Mouse (Mus musculus): ENCODE data around the gene Lrch4. TPM values are rescaled to one million over a fixed set of nuclear protein-coding genes. Genes with fewer than 3 reads are reported as not detected.

The Lrch4 gene
- polyA plus RNA-seq, 1 experiment from 2014 or later, result 19.3 TPM

GRCm38 (mm10) chr5:137686127-137686790, 57.3 kb downstream of the Lrch4 start:
- H3K27me3 ChIP-seq (replicated peaks; ENCODE audit: control insufficient read depth, insufficient read depth, low read length), result no peaks in the 10 kb centered on the region
- no peak overlapping the region for H3K4me3 ChIP-seq (replicated peaks; ENCODE audit: low read length)
- H3K9ac ChIP-seq (replicated peaks; ENCODE audit: low read depth, low read length), result no peak overlapping the region
- H3K4me2 ChIP-seq (ENCODE audit: low read length), result no peak overlapping the region
- H3K36me3 ChIP-seq (ENCODE audit: control insufficient read depth, insufficient read depth), result no peaks in the 10 kb centered on the region
- H3K9me3 ChIP-seq (ENCODE audit: control insufficient read depth, low read length), result no peaks in the 10 kb centered on the region
- peaks cover 22% of the 10 kb centered on the region for H3K4me1 ChIP-seq (replicated peaks; ENCODE audit: control insufficient read depth, insufficient read depth, low read length)
- 81% methylated on average over 6 of the region's 6 CpGs for WGBS
- ATAC-seq, result no peak
- no peak overlapping the region for H3K27ac ChIP-seq (ENCODE audit: low read length)

- Histone ChIP-seq H3K27me3 (replicated peaks; ENCODE audit: control insufficient read depth, insufficient read depth, low read length) (no peaks in the 10 kb centered on the region), H3K4me1 (replicated peaks; ENCODE audit: control insufficient read depth, insufficient read depth, low read length) (0 out of 2 replicates have a peak, but pooled peaks cover 2% of the 10 kb centered on the region), H3K9me3 (ENCODE audit: control insufficient read depth, low read length) (no peaks in the 10 kb centered on the region), H3K36me3 (ENCODE audit: control insufficient read depth, insufficient read depth) (no peaks in the 10 kb centered on the region), H3K9ac (replicated peaks; ENCODE audit: low read depth, low read length) (no peak overlapping the region), H3K4me2 (ENCODE audit: low read length) (no peak overlapping the region), H3K27ac (ENCODE audit: low read length) (no peak overlapping the region), H3K4me3 (replicated peaks; ENCODE audit: low read length) (no peak overlapping the region)
- 89% methylated on average over 3 of the region's 3 CpGs for WGBS
- no peak for ATAC-seq
Observed at GRCm38 (mm10) chr5:137689974-137690373, 61.1 kb downstream of the Lrch4 start.

- Histone ChIP-seq H3K4me1 (replicated peaks; ENCODE audit: control insufficient read depth, insufficient read depth, low read length) (no peaks in the 10 kb centered on the region), H3K9ac (replicated peaks; ENCODE audit: low read depth, low read length) (no peak overlapping the region), H3K27me3 (replicated peaks; ENCODE audit: control insufficient read depth, insufficient read depth, low read length) (no peaks in the 10 kb centered on the region), H3K36me3 (ENCODE audit: control insufficient read depth, insufficient read depth) (no peaks in the 10 kb centered on the region), H3K9me3 (ENCODE audit: control insufficient read depth, low read length) (no peaks in the 10 kb centered on the region), H3K27ac (ENCODE audit: low read length) (no peak overlapping the region), H3K4me3 (replicated peaks; ENCODE audit: low read length) (no peak overlapping the region), H3K4me2 (ENCODE audit: low read length) (no peak overlapping the region)
- ATAC-seq, result no peak
- 74% methylated on average over 9 of the region's 9 CpGs for WGBS
Observed at GRCm38 (mm10) chr5:137690531-137690930, 61.6 kb downstream of the Lrch4 start.

Other genes starting within 250 kb of the Lrch4 start
- 0.05 and 0.15 TPM in 2 replicates for gene Zan, start 152.1 kb upstream of the Lrch4 start, polyA plus RNA-seq (2015; fragmentation: Nextera tagmentation; extraction: Ambion mirVana)
- gene Pop7, start 126.6 kb upstream of the Lrch4 start, polyA plus RNA-seq (2015; fragmentation: Nextera tagmentation; extraction: Ambion mirVana), result 66.8 and 74.7 TPM in 2 replicates
- 16.5 and 20.2 TPM in 2 replicates for gene Gigyf1, start 110.6 kb upstream of the Lrch4 start, polyA plus RNA-seq (2015; fragmentation: Nextera tagmentation; extraction: Ambion mirVana)
- gene Epo, start 95.9 kb upstream of the Lrch4 start, polyA plus RNA-seq (2015; fragmentation: Nextera tagmentation; extraction: Ambion mirVana), result not detected in 2 replicates
- gene Gnb2, start 95.6 kb upstream of the Lrch4 start, polyA plus RNA-seq (2015; fragmentation: Nextera tagmentation; extraction: Ambion mirVana), result 498 and 517 TPM in 2 replicates
- 254 and 298 TPM in 2 replicates for gene Actl6b, start 75.6 kb upstream of the Lrch4 start, polyA plus RNA-seq (2015; fragmentation: Nextera tagmentation; extraction: Ambion mirVana)
- 2.3 and 3.1 TPM in 2 replicates for gene Tfr2, start 59.3 kb upstream of the Lrch4 start, polyA plus RNA-seq (2015; fragmentation: Nextera tagmentation; extraction: Ambion mirVana)
- gene Mospd3, start 28.1 kb upstream of the Lrch4 start, polyA plus RNA-seq (2015; fragmentation: Nextera tagmentation; extraction: Ambion mirVana), result 43.5 and 43.7 TPM in 2 replicates
- 10.6 and 18.3 TPM in 2 replicates for gene Pcolce, start 15.3 kb upstream of the Lrch4 start, polyA plus RNA-seq (2015; fragmentation: Nextera tagmentation; extraction: Ambion mirVana)
- 0.23 and 0.25 TPM in 2 replicates for gene Fbxo24, start 119 bp upstream of the Lrch4 start, polyA plus RNA-seq (2015; fragmentation: Nextera tagmentation; extraction: Ambion mirVana)
- 5.1 and 8.7 TPM in 2 replicates for gene Gm20605, start 54 bp downstream of the Lrch4 start, polyA plus RNA-seq (2015; fragmentation: Nextera tagmentation; extraction: Ambion mirVana)
- 5.2 and 10.4 TPM in 2 replicates for gene Sap25, start 12.2 kb downstream of the Lrch4 start, polyA plus RNA-seq (2015; fragmentation: Nextera tagmentation; extraction: Ambion mirVana)
- 0.09 TPM in 1 of 2 replicates, not detected in the other for gene Irs3, start 16.6 kb downstream of the Lrch4 start, polyA plus RNA-seq (2015; fragmentation: Nextera tagmentation; extraction: Ambion mirVana)
- 19.4 and 21.2 TPM in 2 replicates for gene Agfg2, start 55.6 kb downstream of the Lrch4 start, polyA plus RNA-seq (2015; fragmentation: Nextera tagmentation; extraction: Ambion mirVana)
- gene Nyap1, start 112.5 kb downstream of the Lrch4 start, polyA plus RNA-seq (2015; fragmentation: Nextera tagmentation; extraction: Ambion mirVana), result 52.3 and 59.8 TPM in 2 replicates
- 69.1 and 72.2 TPM in 2 replicates for gene Tsc22d4, start 116.6 kb downstream of the Lrch4 start, polyA plus RNA-seq (2015; fragmentation: Nextera tagmentation; extraction: Ambion mirVana)
- 28.7 and 34.4 TPM in 2 replicates for gene Ppp1r35, start 149.7 kb downstream of the Lrch4 start, polyA plus RNA-seq (2015; fragmentation: Nextera tagmentation; extraction: Ambion mirVana)
- 10.2 and 11.9 TPM in 2 replicates for gene Mepce, start 158.5 kb downstream of the Lrch4 start, polyA plus RNA-seq (2015; fragmentation: Nextera tagmentation; extraction: Ambion mirVana)
- gene Zcwpw1, start 158.7 kb downstream of the Lrch4 start, polyA plus RNA-seq (2015; fragmentation: Nextera tagmentation; extraction: Ambion mirVana), result 11.1 and 11.2 TPM in 2 replicates
- not detected in 2 replicates for gene Pilra, start 207.2 kb downstream of the Lrch4 start, polyA plus RNA-seq (2015; fragmentation: Nextera tagmentation; extraction: Ambion mirVana)
- gene Pilrb1, start 229.0 kb downstream of the Lrch4 start, polyA plus RNA-seq (2015; fragmentation: Nextera tagmentation; extraction: Ambion mirVana), result not detected in 2 replicates
- not detected in 2 replicates for gene Pilrb2, start 242.7 kb downstream of the Lrch4 start, polyA plus RNA-seq (2015; fragmentation: Nextera tagmentation; extraction: Ambion mirVana)